Mouse (Mus musculus): ENCODE results near the gene Zdhhc20.
"Not testable (repeated sequence)": the region's sequence is repeated elsewhere in the genome, so short reads cannot be mapped to it uniquely, and the experiment has no call there.

Gene Zdhhc20

GRCm38 (mm10) chr14:57889541-57890010, 500 bp downstream of the Zdhhc20 start:
- peak; percentile 60 for DNase-seq (ENCODE audit: low spot score)

- DNase-seq (ENCODE audit: low spot score), result no peak
Observed at GRCm38 (mm10) chr14:57887171-57887570, 2.9 kb downstream of the Zdhhc20 start.

GRCm38 (mm10) chr14:57886032-57886431, 4.0 kb downstream of the Zdhhc20 start:
- DNase-seq (ENCODE audit: low spot score), result no peak

- DNase-seq (ENCODE audit: low spot score), result no peak
Observed at GRCm38 (mm10) chr14:57883341-57883740, 6.7 kb downstream of the Zdhhc20 start.

DNA sequence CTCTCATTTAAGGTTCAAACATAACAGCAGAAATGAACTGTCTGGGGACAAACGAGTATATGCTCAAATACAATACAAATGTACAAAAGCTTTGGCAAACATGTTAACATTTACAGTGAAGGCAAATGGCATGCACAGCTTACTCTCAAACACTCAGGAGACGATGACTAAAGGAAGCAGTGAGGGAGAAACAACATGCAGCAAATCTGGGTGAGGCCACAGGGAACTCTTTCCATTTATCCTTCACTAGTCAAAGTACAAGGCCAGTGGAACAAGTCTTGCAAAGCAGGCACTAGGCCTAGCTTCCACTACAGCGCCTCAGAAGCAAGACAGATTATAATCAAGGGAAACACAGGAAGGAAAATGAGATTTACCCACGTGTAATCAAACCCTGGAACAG, 7.4 kb downstream of the Zdhhc20 start:
- no peak for DNase-seq (ENCODE audit: low spot score)

DNA sequence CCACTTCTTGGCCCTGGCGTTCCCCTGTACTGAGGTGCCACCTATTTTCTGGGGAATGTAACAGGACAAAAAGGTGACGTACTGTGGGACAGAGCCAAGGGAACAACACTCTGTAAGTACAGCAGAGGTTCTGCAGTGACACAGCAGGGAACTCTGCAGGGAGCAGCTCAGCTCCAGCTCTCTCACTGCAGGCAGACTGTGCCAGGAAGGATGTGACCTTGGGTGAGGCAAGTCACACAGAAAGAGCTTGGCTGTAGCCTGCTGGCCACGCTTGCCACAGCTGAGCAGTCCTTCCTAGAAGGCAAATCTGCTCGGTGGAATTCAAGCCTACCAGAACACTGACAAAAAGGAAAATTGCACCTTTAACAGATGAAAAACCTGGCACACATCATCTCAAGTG, 8.3 kb downstream of the Zdhhc20 start:
- peak; percentile 66 for DNase-seq (ENCODE audit: low spot score)

DNA sequence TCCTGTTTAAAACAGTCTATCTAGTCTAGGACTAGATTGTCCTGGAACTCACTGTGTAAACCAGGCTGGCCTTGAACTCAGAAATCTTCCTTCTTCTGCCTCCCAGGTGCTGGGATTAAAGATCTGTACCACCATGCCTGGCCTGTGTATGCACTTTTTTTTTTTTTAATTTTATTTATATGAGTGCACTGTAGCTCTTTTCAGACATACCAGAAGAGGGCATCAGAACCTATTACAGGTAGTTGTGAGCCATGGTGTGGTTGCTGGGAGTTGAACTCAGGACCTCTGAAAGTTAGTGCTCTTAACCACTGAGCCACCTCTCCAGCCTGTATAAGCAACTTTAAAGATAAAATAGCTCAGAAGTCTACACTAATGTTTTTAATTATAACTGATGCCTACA, 9.0 kb downstream of the Zdhhc20 start:
- no peak for DNase-seq (ENCODE audit: low spot score)

DNA sequence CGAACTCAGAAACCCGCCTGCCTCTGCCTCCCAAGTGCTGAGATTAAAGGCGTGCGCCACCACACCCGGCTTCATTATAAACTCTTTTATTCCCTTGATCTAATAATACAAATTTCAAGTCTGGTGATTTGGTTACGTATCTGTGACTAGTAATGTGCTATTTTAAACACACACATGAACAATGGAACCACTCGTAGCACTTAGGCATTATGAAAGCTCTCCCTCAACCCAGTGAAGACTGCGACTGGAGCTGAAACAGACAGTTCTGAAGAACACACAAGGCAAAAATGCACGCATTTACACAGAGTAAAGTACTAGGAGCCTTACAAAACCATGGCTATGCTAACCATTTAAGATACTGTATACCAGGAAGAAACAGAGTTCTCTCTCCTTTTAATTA, 12.2 kb downstream of the Zdhhc20 start:
- DNase-seq (ENCODE audit: low spot score), result no peak

DNA sequence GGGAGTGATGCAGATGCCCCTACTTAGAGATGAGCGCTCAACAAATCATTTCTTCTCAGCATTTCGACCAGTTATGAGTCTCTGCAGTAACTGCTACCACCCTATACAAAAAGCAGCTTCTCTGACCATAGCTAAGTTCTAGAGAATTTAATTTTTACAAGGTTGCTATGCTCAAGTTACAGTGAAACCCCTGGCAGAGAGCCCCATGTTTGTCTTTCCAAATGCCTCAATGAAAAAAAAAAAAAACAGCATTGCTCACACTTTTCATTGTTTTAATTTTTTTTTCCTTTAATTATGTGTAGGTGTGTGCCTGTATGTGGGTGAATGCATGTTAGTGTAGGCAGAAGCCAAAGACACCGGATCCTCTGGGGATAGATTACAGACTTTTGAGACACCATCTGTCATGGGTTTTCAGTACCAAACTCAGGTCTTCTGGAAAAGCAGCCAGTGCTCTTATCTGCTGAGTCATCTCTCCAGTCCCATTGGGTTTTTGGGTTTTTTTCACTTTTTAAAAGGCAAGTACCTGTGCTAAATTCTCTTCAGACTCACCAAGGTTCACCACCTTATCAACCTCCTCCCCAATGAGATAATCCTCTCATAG, 23.3 kb downstream of the Zdhhc20 start:
- DNase-seq (ENCODE audit: low spot score), result no peak

- no peak for DNase-seq (ENCODE audit: low spot score)
Observed at GRCm38 (mm10) chr14:57865256-57865655, 24.8 kb downstream of the Zdhhc20 start.

- DNase-seq (ENCODE audit: low spot score), result no peak
Observed at GRCm38 (mm10) chr14:57863129-57863528, 26.9 kb downstream of the Zdhhc20 start.

DNA sequence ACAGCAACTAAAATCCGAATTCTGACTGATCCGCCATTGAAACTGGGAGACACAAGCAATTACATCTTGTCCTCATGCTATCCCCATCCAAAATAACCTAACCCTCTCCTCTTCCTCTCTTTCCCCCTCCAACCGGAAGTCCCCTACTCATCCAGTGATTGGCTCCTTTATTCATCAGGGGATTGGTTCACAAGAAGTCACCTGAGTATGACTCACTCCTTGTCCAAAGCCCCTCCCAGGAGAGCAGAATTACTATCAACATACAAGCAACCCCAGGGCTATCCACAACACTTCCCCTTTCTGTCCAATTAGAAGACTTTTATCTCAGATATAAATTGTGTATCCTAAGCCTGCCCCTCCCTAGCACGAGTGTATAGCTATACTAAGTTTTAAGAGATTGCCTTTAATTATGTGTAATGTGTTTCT, 28.1 kb downstream of the Zdhhc20 start:
- DNase-seq (ENCODE audit: low spot score), result no peak

- no peak for DNase-seq (ENCODE audit: low spot score)
Observed at GRCm38 (mm10) chr14:57859520-57859919, 30.6 kb downstream of the Zdhhc20 start.

DNA sequence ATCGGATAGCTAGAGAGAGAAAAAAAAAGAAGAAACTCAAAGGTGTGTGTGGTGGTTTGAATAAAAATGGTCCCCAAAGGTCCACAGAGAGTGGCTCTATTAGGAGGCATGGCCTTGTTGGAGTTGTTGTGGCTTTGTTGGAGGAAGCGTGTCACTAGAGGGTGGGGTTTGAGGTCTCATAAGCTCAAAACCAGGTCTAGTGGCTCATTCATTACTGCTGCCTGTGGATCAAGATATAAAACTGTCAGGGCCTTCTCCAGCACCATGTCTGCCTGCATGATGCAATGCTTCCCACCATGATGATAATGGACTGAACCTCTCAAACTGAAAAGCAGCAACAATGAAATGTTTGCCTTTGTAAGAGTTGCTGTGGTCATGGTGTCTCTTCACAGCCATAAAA, 31.5 kb downstream of the Zdhhc20 start:
- DNase-seq (ENCODE audit: low spot score), result no peak

- DNase-seq (ENCODE audit: low spot score), result not testable (repeated sequence)
Observed at GRCm38 (mm10) chr14:57856037-57856436, 34.0 kb downstream of the Zdhhc20 start.

DNA sequence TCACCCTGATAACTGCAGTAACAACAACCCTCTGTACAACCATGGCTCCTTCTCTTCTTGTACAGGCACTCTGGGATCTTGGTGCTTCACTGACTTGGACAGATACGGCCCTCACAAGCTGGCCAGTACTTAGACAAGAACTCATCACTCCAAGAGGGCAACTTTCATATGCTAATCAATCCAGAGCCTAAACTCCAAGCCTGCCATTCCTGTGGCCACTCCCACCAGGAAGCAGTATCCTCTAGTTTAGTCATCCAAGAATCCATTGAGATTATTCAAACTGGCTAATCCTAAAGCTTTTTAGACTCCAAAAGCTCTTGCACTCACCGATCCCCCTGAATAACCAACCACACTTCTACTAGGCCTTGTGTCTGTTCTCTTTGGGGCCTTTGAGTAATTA, 37.1 kb downstream of the Zdhhc20 start:
- no peak for DNase-seq (ENCODE audit: low spot score)

DNA sequence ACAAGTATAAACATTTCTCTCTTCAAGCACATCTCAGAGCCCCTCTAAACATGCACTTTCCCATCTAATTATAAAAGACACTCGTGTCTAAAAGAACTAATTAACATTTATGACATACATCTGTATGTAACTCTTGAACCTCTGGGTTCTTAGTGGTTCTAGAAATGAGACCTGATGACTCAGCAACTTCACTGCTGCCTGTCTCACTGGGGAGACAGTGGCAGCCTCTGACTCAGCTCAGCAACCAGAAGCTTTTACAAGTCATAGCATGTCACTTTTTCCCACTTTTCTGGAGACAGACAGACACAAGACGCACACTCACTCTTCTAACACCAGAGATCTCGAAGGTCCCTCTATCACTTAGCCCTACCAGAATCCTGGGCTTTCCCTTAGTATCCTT, 39.7 kb downstream of the Zdhhc20 start:
- no peak for DNase-seq (ENCODE audit: low spot score)

DNA sequence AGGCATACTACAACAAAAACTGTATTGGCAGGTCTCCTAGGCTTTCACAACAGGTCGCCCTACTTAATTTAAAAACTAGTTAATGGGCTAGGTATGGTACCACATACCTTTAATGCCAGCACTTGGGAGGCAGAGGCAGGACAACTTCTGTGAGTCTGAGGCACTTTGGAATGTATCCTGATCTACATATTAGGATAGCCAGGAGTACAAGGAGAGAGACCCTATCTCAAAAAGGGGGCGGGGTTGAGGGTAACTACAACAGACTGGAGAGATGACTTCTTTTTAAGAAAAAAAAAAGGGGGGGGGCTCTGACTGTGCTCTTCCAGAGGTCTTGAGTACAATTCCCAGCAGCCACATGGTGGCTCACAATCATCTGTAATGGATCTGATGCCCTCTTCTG, 41.4 kb downstream of the Zdhhc20 start:
- DNase-seq (ENCODE audit: low spot score), result no peak

- not testable (repeated sequence) for DNase-seq (ENCODE audit: low spot score)
Observed at GRCm38 (mm10) chr14:57848061-57848460, 42.0 kb downstream of the Zdhhc20 start.

DNA sequence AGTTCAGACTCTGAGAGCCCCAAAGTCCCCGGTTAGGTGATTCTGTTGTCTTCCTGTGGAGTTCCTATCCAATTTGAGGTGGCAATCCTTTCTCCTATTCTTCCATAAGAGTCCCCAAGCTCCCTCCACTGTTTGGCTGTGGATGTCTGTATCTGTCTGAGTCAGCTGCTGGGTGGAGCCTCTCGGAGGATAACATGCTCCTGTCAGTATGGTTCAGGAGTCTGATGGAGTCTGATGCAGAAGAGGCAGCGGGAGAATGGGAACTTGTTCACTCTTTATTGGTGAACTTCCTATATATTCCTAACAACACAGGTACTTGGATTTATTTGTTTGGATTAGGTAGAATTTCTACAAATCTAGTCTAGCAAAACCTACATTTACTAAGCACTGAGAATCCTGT, 45.5 kb downstream of the Zdhhc20 start:
- DNase-seq (ENCODE audit: low spot score), result no peak

DNA sequence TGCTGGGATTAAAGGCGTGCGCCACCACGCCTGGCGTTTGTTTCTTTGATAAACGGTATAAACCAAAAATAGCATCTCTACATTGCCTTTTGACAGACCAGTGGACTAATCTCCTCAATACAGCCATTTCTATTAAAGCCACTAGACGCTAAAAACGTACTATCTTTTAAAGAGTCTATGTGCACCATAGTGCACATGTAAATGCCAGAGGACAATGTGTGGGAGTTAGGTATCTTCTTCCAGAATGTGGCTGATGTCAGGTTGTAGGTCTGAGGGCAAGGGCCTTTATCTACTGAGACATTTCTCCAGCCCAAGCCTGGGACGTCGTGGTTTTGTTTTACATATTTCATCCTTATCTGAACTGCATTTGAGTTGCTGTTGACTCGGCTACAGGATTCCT, 54.9 kb downstream of the Zdhhc20 start:
- no peak for DNase-seq (ENCODE audit: low spot score)

- no peak for DNase-seq (ENCODE audit: low spot score)
Observed at GRCm38 (mm10) chr14:57833526-57833925, 56.5 kb downstream of the Zdhhc20 start.

GRCm38 (mm10) chr14:57827284-57827683, 62.8 kb downstream of the Zdhhc20 start:
- no peak for DNase-seq (ENCODE audit: low spot score)
